Mouse (Mus musculus) ovary, adult 2 months (tissue): ENCODE data around the gene Khk. TPM values are rescaled to one million over a fixed set of nuclear protein-coding genes. Genes with fewer than 3 reads are reported as not detected.

Experiments
- polyA plus RNA-seq: library from polyadenylated mRNA; depleted of rRNA; stranded (reverse); fragments of >200 nt; gene quantifications from 2 replicates; pipeline ENCODE4 v1.2.3, GENCODE M21; 2012; rRNA removed

The Khk gene
- 67.5 and 91.3 TPM in 2 replicates for polyA plus RNA-seq

GRCm38 (mm10) chr5:30921256-30922033 lies at the start of gene Khk:
Gene Khk, plus strand, starts transcription at chr5:30921431.

GRCm38 (mm10) chr5:30888337-30889087 lies 32.7 kb upstream of the Khk start, which contains the start of gene Agbl5:
Gene Agbl5, plus strand, starts transcription at chr5:30888694.

GRCm38 (mm10) chr5:30907413-30908059 lies 13.7 kb upstream of the Khk start, which contains the start of gene Ost4:
Gene Ost4, minus strand, starts transcription at chr5:30907788.

GRCm38 (mm10) chr5:30913060-30913841 lies 8.0 kb upstream of the Khk start, which contains the start of gene Emilin1:
Gene Emilin1, plus strand, starts transcription at chr5:30913402.

GRCm38 (mm10) chr5:30944956-30945781 lies 23.9 kb downstream of the Khk start, which contains the start of gene Cgref1:
Gene Cgref1, minus strand, starts transcription at chr5:30945591.

GRCm38 (mm10) chr5:30959966-30960501 lies 38.8 kb downstream of the Khk start, which contains the start of gene Preb:
Gene Preb, minus strand, starts transcription at chr5:30960361.

GRCm38 (mm10) chr5:30968416-30968815 lies 47.2 kb downstream of the Khk start, which contains the start of gene Tcf23:
Gene Tcf23, plus strand, starts transcription at chr5:30968662.

Other genes starting within 250 kb of the Khk start
- 27.2 and 40.7 TPM in 2 replicates for gene Dpysl5, start 209.9 kb upstream of the Khk start, polyA plus RNA-seq
- 55.0 and 61.6 TPM in 2 replicates for gene Mapre3, start 106.8 kb upstream of the Khk start, polyA plus RNA-seq
- 199 and 217 TPM in 2 replicates for gene Tmem214, start 53.4 kb upstream of the Khk start, polyA plus RNA-seq
- gene Agbl5, start 32.7 kb upstream of the Khk start, polyA plus RNA-seq, result 33.4 and 37.4 TPM in 2 replicates
- 183 and 253 TPM in 2 replicates for gene Ost4, start 13.6 kb upstream of the Khk start, polyA plus RNA-seq
- 224 and 300 TPM in 2 replicates for gene Emilin1, start 8.0 kb upstream of the Khk start, polyA plus RNA-seq
- gene Cgref1, start 24.2 kb downstream of the Khk start, polyA plus RNA-seq, result 10.4 and 10.6 TPM in 2 replicates
- gene Preb, start 38.9 kb downstream of the Khk start, polyA plus RNA-seq, result 339 and 366 TPM in 2 replicates
- 14.7 and 15.3 TPM in 2 replicates for gene Tcf23, start 47.2 kb downstream of the Khk start, polyA plus RNA-seq
- gene Atraid, start 126.9 kb downstream of the Khk start, polyA plus RNA-seq, result 117 and 121 TPM in 2 replicates
- gene Slc5a6, start 127.5 kb downstream of the Khk start, polyA plus RNA-seq, result 31.7 and 33.3 TPM in 2 replicates
- 76.0 and 78.1 TPM in 2 replicates for gene Cad, start 133.3 kb downstream of the Khk start, polyA plus RNA-seq
- gene Dnajc5g, start 184.9 kb downstream of the Khk start, polyA plus RNA-seq, result 0.10 TPM in 1 of 2 replicates, not detected in the other
- gene Slc30a3, start 186.8 kb downstream of the Khk start, polyA plus RNA-seq, result 18.2 and 19.2 TPM in 2 replicates
- gene Trim54, start 195.3 kb downstream of the Khk start, polyA plus RNA-seq, result not detected in 2 replicates
- not detected in 2 replicates for gene Ucn, start 217.4 kb downstream of the Khk start, polyA plus RNA-seq
- gene Mpv17, start 232.8 kb downstream of the Khk start, polyA plus RNA-seq, result 103 and 145 TPM in 2 replicates